Mouse (Mus musculus) hindbrain, embryonic 10.5 days (tissue): ENCODE results near the gene Gm21764. TPM values are rescaled to one million over a fixed set of nuclear protein-coding genes. Genes with fewer than 3 reads are reported as not detected.
"Not testable (repeated sequence)": the region's sequence is repeated elsewhere in the genome, so short reads cannot be mapped to it uniquely, and the experiment has no call there.

Experiments
- DNase-seq: peaks from one replicate; pipeline ENCODE4 v3.0.0-alpha.2; 2017; ENCODE audit warnings: low spot score
- H3K27ac ChIP-seq: fragments of 300-500 bp; sonication (generic); 2 replicates; pipeline ENCODE4 v1.5.1; 2016; ENCODE audit warnings: mild to moderate bottlenecking, moderate library complexity
- H3K27me3 ChIP-seq: fragments of 300-500 bp; sonication (generic); 2 replicates; pipeline ENCODE4 v1.6.1; 2016; ENCODE audit warnings: mild to moderate bottlenecking; ENCODE audit not compliant: poor library complexity, insufficient read depth, severe bottlenecking
- H3K36me3 ChIP-seq: fragments of 300-500 bp; sonication (generic); 2 replicates; pipeline ENCODE4 v1.6.1; 2016; ENCODE audit warnings: mild to moderate bottlenecking, moderate library complexity
- H3K4me1 ChIP-seq: fragments of 300-500 bp; sonication (generic); replicated peaks from 2 replicates; pipeline ENCODE4 v1.6.1; 2016; ENCODE audit warnings: mild to moderate bottlenecking
- H3K4me3 ChIP-seq: fragments of 300-500 bp; sonication (generic); 2 replicates; pipeline ENCODE4 v1.5.1; 2016; ENCODE audit warnings: mild to moderate bottlenecking, moderate library complexity
- H3K9me3 ChIP-seq: fragments of 300-500 bp; sonication (generic); 2 replicates; pipeline ENCODE4 v1.6.1; 2016; ENCODE audit warnings: mild to moderate bottlenecking, moderate library complexity
- WGBS: fragments of 180-500 bp; shearing (Covaris S2); methylation state at CpG from one replicate; pipeline ENCODE4 v1.1.7; 2016; 5-methylcytosine and 5-hydroxymethylcytosine counted together
- polyA plus RNA-seq: library from polyadenylated mRNA; unstranded; fragments of >200 nt; fragmentation: Nextera tagmentation; extraction: Ambion mirVana; gene quantifications from 2 replicates; pipeline ENCODE4 v1.2.1, GENCODE M21; 2016

Gm21764 gene
- not detected in 2 replicates for polyA plus RNA-seq

- H3K36me3 ChIP-seq, DNase-seq, H3K4me1 ChIP-seq, H3K27ac ChIP-seq, H3K4me3 ChIP-seq, H3K9me3 ChIP-seq, H3K27me3 ChIP-seq: not testable (repeated sequence)
- whole genome bisulfite sequencing, result no CpG with 5 or more reads among the region's 3 CpGs
These were observed at the start of gene Gm21764 for GRCm38 (mm10) chrY:18061712-18062111. TSS of gene Gm21764 (minus strand) at chrY:18061812.

GRCm38 (mm10) chrY:18088816-18089215, 27.2 kb upstream of the Gm21764 start, which contains the start of gene Ssty1:
TSS of gene Ssty1 (plus strand) at chrY:18089116.
- not testable (repeated sequence) for DNase-seq, H3K4me1 ChIP-seq, H3K4me3 ChIP-seq, H3K9me3 ChIP-seq, H3K36me3 ChIP-seq, H3K27me3 ChIP-seq, H3K27ac ChIP-seq

Other genes with a start within 250 kb of the Gm21764 start
- not detected in 2 replicates for gene Gm21904, start 215.5 kb downstream of the Gm21764 start, polyA plus RNA-seq
- not detected in 2 replicates for gene Gm20772, start 187.1 kb downstream of the Gm21764 start, polyA plus RNA-seq
- not detected in 2 replicates for gene Gm20831, start 187.1 kb downstream of the Gm21764 start, polyA plus RNA-seq
- not detected in 2 replicates for gene Srsy, start 124.5 kb downstream of the Gm21764 start, polyA plus RNA-seq
- gene Ssty1, start 27.3 kb upstream of the Gm21764 start, polyA plus RNA-seq, result not detected in 2 replicates